24 mouse cellular contexts compared by ENCODE assay signal in the genomic region with DNA sequence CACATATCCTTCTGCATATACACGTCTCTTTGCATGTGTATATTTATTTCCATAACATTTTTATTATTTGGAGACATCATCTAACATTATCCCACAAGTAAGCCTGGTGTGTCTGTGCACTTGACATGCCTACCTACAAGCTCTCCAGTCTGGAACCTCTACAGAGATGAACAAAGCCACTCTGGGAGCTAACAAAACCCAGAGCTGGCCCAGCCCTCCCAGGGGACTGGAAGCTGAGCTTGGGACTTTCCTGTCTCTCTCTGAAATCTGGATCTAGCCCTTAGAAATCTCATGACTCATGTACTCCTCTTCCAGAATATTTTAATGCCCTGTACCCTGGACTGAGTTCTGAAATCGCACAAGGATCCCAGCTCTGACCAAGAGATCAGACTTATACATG.
DNase-seq lines count a peak whose midpoint lies in the region; ATAC-seq and TF ChIP-seq lines count a peak whose summit lies in the region.
"Had no signal": no experiment of that assay in that cellular context is flagged by ENCODE, and none has a peak within 500 bp of the region (broad histone marks: within the 10 kb centered on the region; RNA-seq: fewer than 3 reads in every experiment).

No protein-coding gene starts in this region.

- H3K4me3 ChIP-seq in intestine, embryonic 14.5 days (ENCODE audit: low read depth, low read length): no peak overlapping the region
- no peak overlapping the region for H3K4me3 ChIP-seq in intestine, embryonic 15.5 days (replicated peaks)
- H3K4me3 ChIP-seq in CH12.LX (replicated peaks in 1 of 3; ENCODE audit: low read depth in 2 of 3, low read length in 2 of 3, poor library complexity in 1 of 3): no peak overlapping the region
- H3K4me3 ChIP-seq: embryonic facial prominence, embryonic 13.5 days; embryonic facial prominence, embryonic 15.5 days; erythroblast, embryonic 14.5 days; forebrain, embryonic 10.5 days; forebrain, embryonic 12.5 days had no signal

- in situ Hi-C loops in CH12.LX (cut with MboI; ENCODE audit: low pct_ligation_motif_present, low pct_unique_long_range_greater_than_20kb, low sequenced_read_pairs): no loop called here

- no peak for TF ChIP-seq EP300 in CH12.LX (IDR thresholded peaks at IDR 0.05; ENCODE audit: low read length)

- H3K9me3 ChIP-seq in intestine, embryonic 14.5 days (ENCODE audit: control insufficient read depth, low read length): no peaks in the 10 kb centered on the region
- no peaks in the 10 kb centered on the region for H3K9me3 ChIP-seq in intestine, embryonic 15.5 days
- H3K9me3 ChIP-seq in CH12.LX (replicated peaks; ENCODE audit: low read length): no peaks in the 10 kb centered on the region
- H3K9me3 ChIP-seq: embryonic facial prominence, embryonic 13.5 days; embryonic facial prominence, embryonic 15.5 days; forebrain, embryonic 10.5 days; forebrain, embryonic 12.5 days had no signal

- WGBS in intestine, embryonic 14.5 days: 88% methylated on average over 2 of the region's 2 CpGs
- 92% methylated on average over 2 of the region's 2 CpGs for WGBS in intestine, embryonic 15.5 days

- TF ChIP-seq RAD21 in CH12.LX (IDR thresholded peaks at IDR 0.05; ENCODE audit: low read depth, low read length): no peak

- no peak overlapping the region for H3K27ac ChIP-seq in intestine, embryonic 14.5 days (ENCODE audit: low read depth)
- H3K27ac ChIP-seq in intestine, embryonic 15.5 days: no peak overlapping the region
- no peak overlapping the region for H3K27ac ChIP-seq in CH12.LX (ENCODE audit: insufficient read depth, low read depth)
- H3K27ac ChIP-seq: embryonic facial prominence, embryonic 13.5 days; embryonic facial prominence, embryonic 15.5 days; forebrain, embryonic 10.5 days; forebrain, embryonic 12.5 days had no signal

- H3K4me2 ChIP-seq in intestine, embryonic 14.5 days (ENCODE audit: low read length): no peak overlapping the region
- no peak overlapping the region for H3K4me2 ChIP-seq in intestine, embryonic 15.5 days (replicated peaks)
- no peak overlapping the region for H3K4me2 ChIP-seq in CH12.LX (ENCODE audit: insufficient read depth, low read depth, poor library complexity, severe bottlenecking)
- H3K4me2 ChIP-seq: embryonic facial prominence, embryonic 13.5 days; embryonic facial prominence, embryonic 15.5 days; forebrain, embryonic 12.5 days had no signal

- no peak for TF ChIP-seq POLR2A in CH12.LX (IDR thresholded peaks at IDR 0.05; ENCODE audit: low read depth, low read length)

- ATAC-seq in intestine, embryonic 14.5 days (replicated peaks; ENCODE audit: low FRiP score, low TSS enrichment, low read depth): no peak
- no peak for ATAC-seq in intestine, embryonic 15.5 days
- ATAC-seq: CD4-positive, CD25-positive, alpha-beta regulatory T cell, adult 4 months; forebrain, embryonic 14.5 days; forebrain, embryonic 16.5 days had no signal

- H3K79me2 ChIP-seq in CH12.LX (replicated peaks; ENCODE audit: control insufficient read depth, extremely low read depth, insufficient read depth, poor library complexity, severe bottlenecking): no peaks in the 10 kb centered on the region

- H3K4me1 ChIP-seq in intestine, embryonic 14.5 days (replicated peaks; ENCODE audit: control insufficient read depth, insufficient read depth, low read length): peaks cover 4% of the 10 kb centered on the region; the same call in 1 of the 2 replicates
- no peaks in the 10 kb centered on the region for H3K4me1 ChIP-seq in intestine, embryonic 15.5 days (replicated peaks)
- H3K4me1 ChIP-seq in CH12.LX (ENCODE audit: control insufficient read depth in 1 of 2, insufficient read depth in 2 of 2): peaks cover 0 to 13% of the 10 kb centered on the region in 2 experiments; a peak in 2 of 4 replicates
- H3K4me1 ChIP-seq: embryonic facial prominence, embryonic 15.5 days had no signal

- H3K9ac ChIP-seq in intestine, embryonic 14.5 days (ENCODE audit: low read length): no peak overlapping the region
- H3K9ac ChIP-seq in intestine, embryonic 15.5 days: no peak overlapping the region
- no peak overlapping the region for H3K9ac ChIP-seq in CH12.LX (ENCODE audit: insufficient read depth, low read depth)
- H3K9ac ChIP-seq: embryonic facial prominence, embryonic 13.5 days; embryonic facial prominence, embryonic 15.5 days; forebrain, embryonic 12.5 days had no signal

- TF ChIP-seq CTCF in CH12.LX (conservative IDR thresholded peaks at IDR 0.05 in 1 of 2, IDR thresholded peaks at IDR 0.05 in 1 of 2; ENCODE audit: low read depth in 2 of 2, low read length in 2 of 2): no peak

- H3K36me3 ChIP-seq in intestine, embryonic 14.5 days (ENCODE audit: control insufficient read depth, insufficient read depth, low read length): no peaks in the 10 kb centered on the region
- no peaks in the 10 kb centered on the region for H3K36me3 ChIP-seq in intestine, embryonic 15.5 days
- no peaks in the 10 kb centered on the region for H3K36me3 ChIP-seq in CH12.LX (replicated peaks in 1 of 2; ENCODE audit: control insufficient read depth in 1 of 2, insufficient read depth in 1 of 2, low read length in 1 of 2)
- H3K36me3 ChIP-seq: embryonic facial prominence, embryonic 13.5 days; embryonic facial prominence, embryonic 15.5 days; forebrain, embryonic 10.5 days; forebrain, embryonic 12.5 days had no signal

- DNase-seq in intestine, embryonic 14.5 days (ENCODE audit: low spot score): peak; percentile 4
- peak; percentile 17 for DNase-seq in 3T3-L1 (ENCODE audit: low read depth, low spot score)
- DNase-seq in CH12.LX (ENCODE audit: extremely low read depth): peak; percentile 8
- no peak for DNase-seq in gastrocnemius, postnatal 10 days
- DNase-seq: adrenal gland, adult 2 months; adrenal gland, postnatal 10 days; adrenal gland, postnatal 25 days; B cell, adult 2 months; cerebellum, adult 11 months; cerebellum, adult 18-20 months; cerebellum, adult 8-10 months; cerebellum, adult 9-11 months; cerebellum, postnatal 14 days; cerebellum, postnatal 36 days; embryo, embryonic 11 days had no signal

- dilution Hi-C loops in CH12.LX (cut with MboI; ENCODE audit: extremely low pct_ligation_motif_present, extremely low pct_unique_long_range_greater_than_20kb, low sequenced_read_pairs): no loop called here

- no peaks in the 10 kb centered on the region for H3K27me3 ChIP-seq in intestine, embryonic 14.5 days (replicated peaks; ENCODE audit: control insufficient read depth, insufficient read depth, low read length)
- H3K27me3 ChIP-seq in intestine, embryonic 15.5 days (replicated peaks): no peaks in the 10 kb centered on the region
- no peaks in the 10 kb centered on the region for H3K27me3 ChIP-seq in CH12.LX (replicated peaks)
- H3K27me3 ChIP-seq: embryonic facial prominence, embryonic 13.5 days; embryonic facial prominence, embryonic 15.5 days; forebrain, embryonic 12.5 days had no signal

TF ChIP-seq in CH12.LX, 34 proteins besides CTCF, POLR2A, EP300 and RAD21:
- TF ChIP-seq BHLHE40 (IDR thresholded peaks at IDR 0.05; ENCODE audit: low read depth, low read length): no peak
